Mouse (Mus musculus): Measurements from ENCODE around the gene Cmtm7.

Gene Cmtm7

DNA sequence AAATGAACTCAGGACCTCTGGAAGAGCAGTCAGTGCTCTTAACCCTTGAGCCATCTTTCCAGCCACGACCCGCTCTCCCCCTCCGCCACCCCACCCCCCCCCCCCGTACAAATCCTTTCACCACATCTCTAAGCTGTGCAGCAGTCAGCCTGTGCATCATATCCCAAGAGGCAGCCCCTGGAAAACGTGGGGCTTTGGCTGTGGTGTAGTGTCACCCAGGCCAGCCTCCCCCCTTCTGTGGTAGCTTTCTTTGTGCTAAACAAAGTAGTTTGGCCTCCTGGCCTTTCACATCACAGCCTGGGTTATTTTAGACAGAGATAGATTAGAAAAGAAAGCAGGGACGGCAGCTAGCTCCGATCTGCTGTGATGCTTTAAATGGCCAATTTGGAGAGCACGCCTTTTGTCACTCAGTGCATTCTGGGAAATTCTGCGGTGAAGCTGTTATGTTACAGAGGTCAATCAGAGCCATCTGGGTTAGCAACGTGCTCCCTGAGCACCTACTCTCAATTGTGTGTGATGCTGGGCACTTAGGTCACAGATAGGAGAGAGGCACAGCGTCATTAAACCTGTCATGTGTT, 14.9 kb upstream of the Cmtm7 start:
- DNase-seq (ENCODE audit: low read depth, low spot score) = no peak

DNA sequence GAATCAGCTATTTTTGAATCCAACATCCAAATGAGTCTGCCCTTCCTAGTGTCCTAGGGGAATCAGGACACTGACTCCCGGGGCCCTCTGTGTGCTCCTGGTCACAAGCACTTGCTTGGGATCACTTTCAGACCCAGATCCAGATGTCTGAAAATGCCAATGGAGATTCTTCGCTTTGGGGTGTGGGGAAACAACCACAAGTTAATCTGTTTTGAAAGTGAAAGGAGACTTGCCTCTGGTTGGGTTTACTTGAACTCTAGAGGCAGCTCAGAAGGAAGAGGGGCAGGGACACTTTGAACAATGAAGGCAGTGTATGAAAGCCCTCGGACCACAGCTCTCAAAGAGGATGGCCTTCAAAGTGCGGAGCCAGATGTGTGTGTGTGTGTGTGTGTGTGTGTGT, 12.8 kb upstream of the Cmtm7 start:
- no peak for DNase-seq (ENCODE audit: low read depth, low spot score)

DNA sequence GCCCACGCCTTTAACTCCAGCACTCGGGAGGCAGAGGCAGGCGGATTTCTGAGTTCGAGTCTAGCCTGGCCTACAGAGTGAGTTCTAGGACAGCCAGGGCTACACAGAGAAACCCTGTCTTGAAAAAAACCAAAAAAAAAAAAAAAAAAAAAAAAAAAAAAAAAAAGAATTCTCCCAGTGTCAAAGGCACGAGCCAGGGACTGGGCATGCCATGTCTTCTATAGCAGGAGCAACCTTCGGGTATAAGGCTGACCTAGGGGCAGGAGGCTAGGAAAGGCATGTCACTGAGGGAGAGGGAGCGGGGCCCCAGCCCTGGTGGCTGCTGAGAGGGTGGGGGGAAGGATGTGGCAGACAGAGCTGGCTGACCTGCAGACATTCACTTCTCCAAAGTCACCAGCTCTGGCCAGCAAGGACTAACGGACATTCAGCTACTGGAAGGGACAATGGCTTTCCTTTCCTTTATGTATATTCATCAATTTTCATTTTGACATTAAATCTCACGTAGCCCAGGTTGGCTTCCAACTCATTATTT, 12.2 kb upstream of the Cmtm7 start:
- DNase-seq (ENCODE audit: low read depth, low spot score) = no peak

DNA sequence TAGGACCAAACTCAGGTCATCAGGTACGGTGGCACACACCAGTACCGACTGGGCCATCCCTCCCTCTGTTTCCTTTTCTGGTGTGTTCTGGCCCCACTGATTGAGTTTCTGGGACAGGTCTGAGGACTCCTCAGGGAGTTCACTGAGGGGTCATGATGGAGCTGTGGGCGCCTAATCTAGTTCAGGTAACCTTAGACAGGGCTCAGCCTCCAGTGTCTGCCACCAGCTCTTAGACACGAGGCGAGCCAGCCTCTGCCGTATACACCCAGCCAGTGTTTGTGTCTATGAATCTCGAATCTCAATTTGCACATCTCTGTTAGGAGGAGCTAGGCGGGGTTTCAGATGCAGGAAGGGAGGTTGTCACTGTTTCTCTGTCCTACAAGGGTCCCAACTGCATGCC, 8.3 kb upstream of the Cmtm7 start:
- DNase-seq (ENCODE audit: low read depth, low spot score) = no peak

DNA sequence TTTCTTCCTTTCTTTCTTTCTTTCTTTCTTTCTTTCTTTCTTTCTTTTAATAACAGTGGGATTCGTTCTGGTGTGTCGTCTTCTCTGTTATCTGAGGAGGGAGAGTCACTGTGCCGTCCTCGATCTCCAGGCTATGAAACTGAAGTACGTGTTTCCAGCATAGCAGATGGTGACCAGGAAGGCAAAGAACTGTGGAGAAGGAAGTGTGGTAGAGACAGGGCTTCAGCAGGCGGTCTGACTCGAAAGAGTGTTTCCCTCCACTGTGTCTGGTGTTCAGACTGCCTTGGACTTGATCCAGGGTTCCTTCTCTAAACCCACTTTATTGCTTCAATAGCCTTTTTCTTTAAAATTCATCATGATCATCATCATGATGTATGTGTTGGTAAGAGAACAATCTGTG, 7.9 kb upstream of the Cmtm7 start:
- peak; percentile 42 for DNase-seq (ENCODE audit: low read depth, low spot score)

DNA sequence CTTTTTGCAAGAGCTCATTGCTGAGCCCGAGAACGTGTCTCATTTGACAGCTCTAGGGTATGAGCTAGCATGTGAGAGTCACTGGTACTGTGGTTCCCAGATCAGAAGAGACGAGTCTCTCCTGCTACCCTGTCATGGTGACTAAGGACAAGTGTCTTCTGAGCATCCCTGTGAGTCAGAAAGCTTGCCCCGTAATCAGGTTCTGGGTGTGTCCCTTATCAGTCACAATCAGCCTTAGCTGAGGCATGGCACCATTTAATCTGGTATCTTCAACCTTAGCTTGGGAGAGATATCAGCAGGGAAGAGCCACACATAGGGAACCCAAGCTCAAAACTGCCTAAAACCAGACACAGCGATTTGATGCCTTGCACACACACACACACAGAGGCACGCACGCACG, 7.0 kb upstream of the Cmtm7 start:
- DNase-seq (ENCODE audit: low read depth, low spot score) = no peak

DNA sequence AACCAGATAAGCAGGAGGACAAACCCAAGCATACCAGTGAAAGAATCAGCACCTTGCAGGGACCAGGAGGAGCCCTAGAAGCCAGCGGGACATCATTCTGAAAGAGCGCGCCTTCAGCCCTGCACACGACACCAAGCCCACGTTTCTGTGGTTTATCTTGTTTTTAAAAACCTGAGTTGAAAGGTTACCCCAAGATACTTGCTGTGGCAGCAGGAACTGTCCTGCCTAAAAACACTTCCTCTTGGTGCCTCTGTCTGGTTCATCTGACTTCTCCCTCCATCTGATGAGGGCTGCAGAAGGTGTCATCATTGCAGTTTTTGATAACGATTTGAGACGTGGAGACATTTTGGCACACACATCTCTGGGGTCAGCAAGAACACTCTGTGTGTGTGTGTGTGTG, 6.1 kb upstream of the Cmtm7 start:
- no peak for DNase-seq (ENCODE audit: low read depth, low spot score)

DNA sequence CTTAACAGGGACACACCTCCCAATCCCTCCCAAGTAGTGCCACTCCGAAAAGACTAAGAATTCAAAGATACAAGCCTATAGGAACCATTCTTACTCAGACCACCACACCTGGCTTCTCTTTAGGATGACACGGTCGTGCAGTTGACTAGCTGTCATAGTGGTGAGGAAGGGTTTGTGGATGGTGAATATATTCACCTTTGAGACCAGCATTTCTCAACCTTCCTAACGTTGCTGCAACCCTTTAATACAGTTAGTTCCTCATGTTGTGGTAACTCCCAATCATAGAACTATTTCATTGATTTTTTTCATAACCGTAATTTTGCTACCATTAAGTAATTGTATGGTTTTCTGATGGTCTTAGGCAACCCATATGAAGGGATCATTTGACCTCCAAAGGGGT, 5.5 kb upstream of the Cmtm7 start:
- DNase-seq (ENCODE audit: low read depth, low spot score) = no peak

DNA sequence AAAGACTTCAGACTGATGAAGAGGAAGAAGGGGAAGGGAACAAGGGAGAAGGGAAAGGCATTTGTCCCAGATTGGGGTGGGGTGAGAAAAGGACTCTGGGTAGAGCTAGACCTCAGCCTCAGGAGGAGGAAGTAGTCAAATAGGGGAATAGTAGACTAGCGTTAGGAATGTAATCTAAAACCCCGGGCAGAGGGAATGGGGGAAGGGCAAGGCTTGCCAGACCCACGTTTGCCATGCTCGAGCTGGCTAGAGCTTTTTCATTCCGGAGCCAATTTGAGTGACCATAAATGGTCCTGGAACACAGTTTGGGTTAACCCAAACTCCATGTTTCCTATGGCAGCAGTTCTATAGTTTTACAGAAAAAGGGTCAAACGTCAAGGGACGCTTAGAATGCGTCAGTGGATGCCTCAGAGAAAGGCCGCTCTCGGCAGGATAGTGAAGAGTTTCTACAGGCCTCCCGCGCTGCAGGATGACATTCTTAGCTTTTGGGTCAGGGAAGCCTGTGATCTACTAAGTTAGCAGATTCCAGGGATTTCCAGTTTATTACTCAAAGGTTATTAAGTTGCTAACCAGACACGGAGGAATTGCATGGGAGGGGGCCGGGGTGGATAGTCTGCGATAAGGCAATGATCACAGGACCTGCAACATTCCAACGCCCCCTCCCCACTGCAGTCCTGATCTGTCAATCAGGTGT, 3.9 kb upstream of the Cmtm7 start:
- no peak for DNase-seq (ENCODE audit: low read depth, low spot score)

DNA sequence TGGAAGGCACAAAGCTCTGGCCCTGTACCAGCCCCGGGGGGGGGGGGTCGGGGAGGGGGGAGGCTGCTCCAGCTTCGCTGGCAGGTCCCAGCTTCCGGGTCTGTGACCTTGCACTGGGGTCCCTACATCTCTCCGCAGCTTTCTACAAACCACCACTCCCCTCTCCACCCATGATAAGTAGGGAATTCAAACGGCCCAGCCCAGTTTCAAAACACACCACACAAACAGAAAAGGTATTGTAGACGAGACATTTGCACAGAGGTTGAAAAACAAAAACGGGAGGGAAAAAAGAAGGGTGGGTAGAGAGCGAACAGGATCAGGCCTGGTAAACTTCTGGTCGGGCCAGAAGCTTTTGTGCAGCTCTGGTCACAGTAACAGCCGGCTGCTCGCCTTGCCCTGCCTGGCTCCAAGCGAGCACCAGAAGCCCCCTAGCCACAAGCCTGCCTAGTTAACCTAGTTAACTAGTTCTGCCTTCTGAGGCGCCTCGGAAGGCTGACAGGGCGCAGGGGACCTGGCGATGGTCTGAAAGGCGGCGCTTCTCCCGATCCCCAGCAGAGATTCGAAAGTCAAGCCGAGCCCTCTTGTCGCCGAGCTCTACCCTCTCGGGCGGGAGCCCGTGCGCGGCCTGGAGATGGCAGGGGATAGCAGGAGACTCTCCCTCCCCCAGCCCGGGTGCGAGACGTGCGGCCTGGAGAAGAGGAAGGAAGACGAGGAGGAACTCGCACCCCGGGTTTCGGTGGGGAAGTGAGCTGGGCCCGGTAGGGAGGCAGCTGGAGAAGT, 720 bp downstream of the Cmtm7 start:
- peak; percentile 60 for DNase-seq (ENCODE audit: low read depth, low spot score)

DNA sequence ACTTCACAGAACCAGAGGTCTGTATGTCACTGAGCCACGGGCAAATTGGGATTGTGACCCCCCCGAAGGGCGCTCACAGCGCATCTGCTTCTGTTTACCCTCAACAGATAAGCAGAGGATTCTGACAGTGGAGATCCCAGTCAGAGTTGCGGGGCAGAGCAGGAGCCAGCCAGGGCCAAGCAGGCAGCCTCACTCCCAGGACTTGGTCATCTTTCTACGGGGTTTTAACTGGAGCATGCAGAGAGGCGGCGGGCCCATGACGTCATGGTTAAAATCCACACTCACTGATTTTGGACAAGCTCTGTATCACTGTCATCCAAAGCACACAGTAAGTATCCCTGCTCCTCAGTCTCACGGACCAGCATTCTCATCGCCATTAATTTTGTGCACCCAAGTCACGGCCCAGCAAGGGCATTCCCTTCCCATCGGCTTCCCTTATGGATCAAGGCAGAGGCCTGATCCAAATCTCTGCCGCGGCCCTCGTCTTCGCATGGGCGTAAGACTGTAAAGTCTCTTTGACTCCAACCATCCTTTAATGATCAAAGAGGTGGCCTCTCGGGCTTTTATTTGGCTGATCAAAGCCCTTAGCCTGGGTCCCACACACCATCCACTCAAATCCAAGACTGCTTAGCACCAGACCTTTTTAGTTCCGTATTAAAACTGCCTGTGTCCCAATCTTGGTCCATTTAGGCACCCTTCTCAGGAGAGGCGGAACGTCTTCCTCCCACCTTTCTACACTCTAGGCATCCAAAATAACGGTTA, 1.5 kb downstream of the Cmtm7 start:
- DNase-seq (ENCODE audit: low read depth, low spot score) = no peak

DNA sequence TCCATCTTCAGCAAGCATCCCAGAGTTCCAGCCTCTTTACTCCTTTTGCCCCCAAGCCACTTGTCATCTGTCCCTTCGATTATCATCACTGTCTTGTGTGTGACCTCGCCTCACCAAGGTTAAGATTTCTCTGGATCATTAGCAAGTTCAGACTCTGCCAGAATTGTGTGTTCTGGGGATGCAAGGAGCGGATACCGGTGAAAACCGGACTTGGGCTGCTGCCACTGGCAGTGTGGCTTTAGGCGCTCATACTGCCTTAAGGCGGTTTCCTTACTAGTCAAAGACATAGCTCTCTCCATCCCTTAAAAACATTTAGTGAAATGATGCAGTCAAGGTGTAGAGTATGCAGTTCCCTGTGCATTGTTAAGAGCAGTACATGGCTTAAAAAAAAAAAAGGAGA, 2.8 kb downstream of the Cmtm7 start:
- no peak for DNase-seq (ENCODE audit: low read depth, low spot score)

DNA sequence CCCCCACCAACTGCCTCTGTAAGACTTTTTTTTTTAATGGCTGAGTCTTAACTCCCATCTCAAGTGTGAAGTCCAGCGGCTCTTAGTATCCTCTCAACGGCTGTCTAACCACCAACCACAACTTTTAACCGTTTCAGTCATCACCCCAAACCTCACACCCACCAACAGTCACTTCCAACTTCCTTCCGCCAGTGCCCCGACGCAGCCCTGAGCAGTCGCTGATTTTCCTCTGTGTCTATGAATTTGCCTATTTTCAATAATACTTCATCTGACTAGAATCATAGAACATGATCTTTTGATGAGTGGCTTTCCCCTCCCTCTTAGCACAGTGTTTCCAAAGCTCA, 3.6 kb downstream of the Cmtm7 start:
- no peak for DNase-seq (ENCODE audit: low read depth, low spot score)

DNA sequence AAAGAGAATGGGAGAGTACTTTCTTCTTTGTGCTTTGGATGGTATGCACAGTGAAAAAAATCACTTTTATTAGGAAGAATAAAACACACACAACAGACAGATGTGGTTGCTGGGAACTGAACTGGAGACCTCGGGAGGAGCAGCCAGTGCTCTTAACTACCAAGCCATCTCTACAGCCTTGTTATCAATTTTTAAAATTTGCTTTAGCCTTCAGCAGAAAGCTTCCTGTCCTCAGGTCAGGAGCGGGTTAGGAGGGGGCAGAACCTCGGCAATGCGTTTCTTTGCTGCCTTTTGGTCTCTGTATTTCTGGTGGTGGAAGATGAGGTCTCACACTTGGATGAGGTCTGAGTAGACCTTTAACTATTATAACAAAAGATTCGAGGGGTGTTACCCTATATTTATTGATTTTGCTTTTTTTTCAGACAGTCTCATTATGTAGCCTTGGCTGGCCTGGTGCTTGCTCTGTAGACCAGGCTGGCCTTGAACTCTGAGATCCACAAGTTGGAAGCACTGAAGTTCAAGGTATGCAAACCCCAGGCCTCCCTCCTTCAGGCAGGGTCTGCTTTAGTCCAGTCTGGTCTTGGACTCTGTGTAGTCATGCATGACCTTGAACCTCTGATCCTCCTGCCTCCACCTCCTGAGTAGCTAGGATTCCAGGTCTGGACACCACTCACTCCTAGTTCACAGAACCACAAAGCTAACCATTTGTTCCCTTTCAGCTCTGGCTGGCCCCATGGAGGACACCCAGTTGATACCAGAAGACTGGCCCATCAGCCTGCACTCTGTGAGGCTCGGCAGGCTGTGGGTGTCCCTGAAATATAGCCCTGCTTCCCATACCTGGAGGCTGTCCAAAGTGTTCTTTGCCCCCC, 4.2 kb downstream of the Cmtm7 start:
- no peak for DNase-seq (ENCODE audit: low read depth, low spot score)

DNA sequence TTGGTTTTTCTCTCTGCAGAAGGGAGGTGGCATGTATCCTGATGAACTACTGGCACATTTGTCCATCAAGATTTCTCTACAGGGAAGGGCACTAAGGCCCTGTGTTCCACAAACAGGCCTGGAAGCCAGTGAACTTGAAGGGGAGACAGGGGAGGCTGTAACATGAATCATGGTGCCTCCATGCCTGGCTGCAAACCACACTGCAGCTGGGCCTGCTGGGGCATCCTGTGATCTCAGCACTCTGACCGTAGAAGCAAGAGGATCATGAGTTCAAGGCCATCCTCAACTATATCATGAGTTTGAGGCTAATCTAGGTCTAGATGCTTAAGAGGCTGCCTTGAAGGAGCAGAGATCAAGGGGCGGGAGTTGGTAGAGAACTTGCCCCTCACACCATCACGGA, 5.3 kb downstream of the Cmtm7 start:
- DNase-seq (ENCODE audit: low read depth, low spot score) = no peak

DNA sequence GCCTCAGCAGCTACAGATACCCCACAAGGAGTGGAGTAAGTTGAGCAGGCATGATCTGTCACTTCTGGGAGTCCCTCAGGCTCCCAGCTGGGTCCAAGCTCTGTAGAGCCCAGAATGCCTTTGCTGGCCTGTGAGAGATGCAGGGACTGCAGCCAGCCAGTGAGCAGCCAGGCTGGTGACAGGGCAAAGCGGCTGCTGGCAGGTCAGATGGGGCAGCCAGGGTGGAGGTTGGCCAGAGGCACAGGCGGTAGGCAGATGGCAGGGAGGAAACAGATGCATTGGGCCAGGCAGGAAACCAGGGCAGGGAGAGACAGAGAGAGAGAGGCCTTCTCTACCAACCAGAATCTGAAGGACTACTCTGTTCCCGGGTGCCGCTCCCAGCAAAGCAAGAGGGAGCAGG, 6.4 kb downstream of the Cmtm7 start:
- DNase-seq (ENCODE audit: low read depth, low spot score) = peak; percentile 96

DNA sequence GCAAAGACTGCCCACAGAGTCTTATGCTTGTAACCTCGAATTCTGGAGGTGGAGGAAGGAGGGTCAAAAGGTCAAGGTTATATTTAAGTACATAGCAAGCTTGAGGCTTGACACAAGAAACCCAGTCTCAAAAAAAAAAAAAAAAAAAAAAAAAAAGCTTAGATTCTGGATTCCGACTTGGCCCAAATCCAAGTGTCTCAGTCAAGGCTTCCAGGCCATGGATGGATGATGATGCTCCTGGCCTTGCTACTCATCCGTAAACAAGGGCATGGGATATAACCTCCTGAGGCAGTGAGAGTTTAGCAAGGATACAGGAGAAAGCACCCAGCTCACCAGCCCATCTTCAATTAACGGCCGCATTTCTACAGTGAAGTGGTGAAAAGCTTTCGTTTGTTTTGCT, 7.0 kb downstream of the Cmtm7 start:
- no peak for DNase-seq (ENCODE audit: low read depth, low spot score)

DNA sequence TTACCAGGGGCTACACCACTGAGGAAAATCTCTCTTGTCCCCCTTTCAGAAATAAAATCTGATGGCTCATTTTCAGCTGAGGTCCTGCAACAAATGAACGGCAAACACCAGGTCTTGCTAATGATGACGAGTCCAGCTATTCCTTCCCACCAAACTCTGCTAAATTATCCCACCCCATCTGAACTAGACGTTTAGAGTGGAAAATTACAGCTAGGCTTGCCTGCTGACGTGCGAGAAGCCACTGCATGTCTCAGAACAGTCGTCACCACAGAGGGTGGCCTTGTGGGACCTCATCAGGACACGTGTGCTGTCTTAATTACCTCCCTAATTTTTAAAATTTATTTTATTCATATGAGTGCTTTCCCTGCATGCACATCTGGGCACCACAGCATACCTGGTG, 10.1 kb downstream of the Cmtm7 start:
- DNase-seq (ENCODE audit: low read depth, low spot score) = no peak

DNA sequence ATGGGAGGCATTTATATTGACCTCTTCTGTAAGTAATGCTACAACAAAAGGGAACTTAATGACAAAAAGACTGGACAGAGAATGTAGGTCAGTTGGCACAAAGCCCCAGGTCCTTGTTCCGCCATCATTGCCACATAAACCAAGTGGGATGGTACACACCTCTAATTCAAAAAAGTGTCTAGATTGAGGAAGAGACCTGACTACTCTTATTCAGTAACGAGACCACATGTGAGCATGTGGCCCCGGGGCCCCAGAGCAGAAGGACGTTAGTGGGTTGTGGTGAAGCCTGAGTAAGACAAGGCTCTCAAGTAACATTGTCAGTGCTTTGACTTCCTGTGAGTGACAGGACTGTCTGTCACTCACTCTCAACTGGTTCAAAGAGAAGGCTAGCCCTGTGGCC, 11.4 kb downstream of the Cmtm7 start:
- DNase-seq (ENCODE audit: low read depth, low spot score) = no peak

DNA sequence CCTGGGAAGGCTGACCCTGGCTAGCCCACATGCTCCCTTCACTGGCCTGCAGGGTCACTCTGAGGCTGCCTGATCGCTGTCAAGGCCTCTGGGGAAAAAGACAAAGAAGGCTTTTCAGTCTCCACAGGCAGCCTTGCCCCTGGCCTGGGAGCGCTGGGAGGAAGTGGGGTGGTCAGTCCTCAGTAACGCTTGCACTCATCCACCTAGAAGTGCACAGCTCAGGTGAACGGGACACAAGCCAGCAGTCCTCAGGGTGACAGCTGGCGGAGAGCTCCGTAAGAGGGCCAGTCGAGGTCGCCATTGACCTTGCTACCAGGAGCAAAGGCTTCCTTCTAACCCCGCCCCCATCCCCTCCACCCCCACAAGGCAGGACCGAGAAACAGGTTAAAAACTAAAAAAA, 13.6 kb downstream of the Cmtm7 start:
- no peak for DNase-seq (ENCODE audit: low read depth, low spot score)

DNA sequence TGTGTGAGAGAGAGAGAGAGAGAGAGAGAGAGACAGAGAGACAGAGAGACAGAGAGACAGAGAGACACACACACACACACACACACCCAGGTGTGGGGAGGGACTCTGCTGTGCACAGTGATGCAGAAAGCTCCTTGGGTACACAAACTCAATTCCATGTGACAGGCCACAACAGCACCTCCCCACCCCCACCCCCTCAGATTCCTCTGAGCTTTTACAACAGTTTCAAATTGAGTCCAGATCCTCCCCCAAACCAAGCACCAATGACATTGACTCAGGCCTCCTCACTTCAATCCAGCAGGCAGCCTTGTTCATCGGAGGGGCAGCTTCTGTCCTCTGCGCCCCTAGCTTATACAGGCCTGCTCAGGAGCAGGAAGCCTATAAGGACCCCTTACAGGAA, 14.1 kb downstream of the Cmtm7 start:
- DNase-seq (ENCODE audit: low read depth, low spot score) = no peak

Data from brain, adult 2 months (tissue).